Mouse (Mus musculus): ENCODE data around the gene Brms1l.
"Not testable (repeated sequence)": the region's sequence is repeated elsewhere in the genome, so short reads cannot be mapped to it uniquely, and the experiment has no call there.

Gene Brms1l

DNA sequence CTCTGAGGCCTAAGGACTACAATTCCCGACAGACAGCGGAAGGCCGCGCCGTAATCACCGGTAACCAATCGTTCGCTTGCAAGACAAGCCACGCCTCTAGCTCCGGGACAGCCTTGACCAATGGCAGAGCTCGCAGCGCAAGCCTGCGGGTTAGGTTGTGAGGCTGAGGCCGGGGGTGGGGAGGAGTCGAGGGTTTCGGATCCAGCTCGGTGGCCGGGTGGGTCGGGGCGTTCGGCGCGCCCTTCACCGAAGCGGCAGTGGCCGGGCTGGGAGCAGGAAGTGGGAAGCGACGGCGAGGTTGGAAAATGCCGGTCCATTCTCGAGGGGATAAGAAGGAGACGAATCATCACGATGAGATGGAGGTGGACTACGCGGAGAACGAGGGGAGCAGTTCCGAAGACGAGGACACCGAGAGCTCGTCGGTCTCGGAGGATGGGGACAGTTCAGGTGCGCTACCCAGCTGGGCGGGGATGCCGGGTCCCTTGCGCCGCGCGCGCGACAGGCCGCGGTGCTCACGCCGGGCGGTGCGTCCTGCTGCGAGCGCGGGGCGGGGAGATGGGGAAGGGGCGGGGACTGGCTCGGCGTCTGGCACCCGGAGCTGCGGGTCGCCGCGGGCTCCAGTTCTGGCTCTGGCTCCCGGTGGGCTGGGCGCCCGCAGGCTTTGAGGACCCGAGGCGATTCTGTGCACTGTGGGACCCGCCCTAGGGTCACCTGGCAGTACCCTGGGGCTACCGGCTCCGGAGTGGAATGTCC is at the start of gene Brms1l:
Brms1l (plus strand) TSS at position 126 of the 753 bp plus-strand sequence.
- CTCF ChIA-PET: interaction anchor here (0.6 to 0.9 kb wide), 3 partner anchors 9 to 458 kb away, joined by 3 to 5 read pairs (median 3); no protein-coding TSS in a partner anchor

DNA sequence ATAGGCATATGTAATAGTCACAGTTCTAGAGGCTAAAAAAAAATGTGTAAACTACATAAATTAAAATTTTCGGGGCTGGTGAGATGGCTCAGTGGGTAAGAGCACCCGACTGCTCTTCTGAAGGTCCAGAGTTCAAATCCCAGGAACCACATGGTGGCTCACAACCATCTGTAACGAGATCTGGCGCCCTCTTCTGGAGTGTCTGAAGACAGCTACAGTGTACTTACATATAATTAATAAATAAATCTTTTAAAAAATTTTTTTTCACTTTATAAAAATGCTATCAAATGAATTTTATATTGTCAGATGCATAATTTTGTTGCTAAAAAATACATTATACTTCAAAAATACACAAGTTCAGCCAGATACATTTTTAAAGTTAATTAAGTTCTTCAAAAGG is 41.6 kb upstream of the Brms1l start:
- CTCF ChIA-PET: not testable (repeated sequence)

DNA sequence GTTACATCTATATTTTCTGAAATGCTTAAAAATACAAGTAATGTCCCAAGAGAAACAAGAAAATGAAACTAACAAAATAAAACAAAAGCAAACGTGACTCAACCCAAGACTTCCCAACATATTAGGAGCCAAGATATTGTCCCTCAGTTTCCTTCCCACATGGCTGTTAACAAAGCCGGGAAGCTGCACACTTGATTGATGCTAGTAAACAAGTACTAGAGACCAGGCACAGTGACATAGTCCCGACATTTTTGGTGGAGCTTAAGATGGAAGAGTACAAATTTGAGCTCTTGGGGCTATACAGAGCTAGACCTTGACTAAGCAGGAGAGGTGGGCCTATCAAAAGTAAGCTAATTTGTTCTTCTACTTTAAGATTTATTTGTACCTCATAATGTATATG is 39.0 kb upstream of the Brms1l start:
- CTCF ChIA-PET: interaction anchor here (1.0 kb wide), 1 partner anchor 9 kb away, joined by 3 read pairs; no protein-coding TSS in a partner anchor

DNA sequence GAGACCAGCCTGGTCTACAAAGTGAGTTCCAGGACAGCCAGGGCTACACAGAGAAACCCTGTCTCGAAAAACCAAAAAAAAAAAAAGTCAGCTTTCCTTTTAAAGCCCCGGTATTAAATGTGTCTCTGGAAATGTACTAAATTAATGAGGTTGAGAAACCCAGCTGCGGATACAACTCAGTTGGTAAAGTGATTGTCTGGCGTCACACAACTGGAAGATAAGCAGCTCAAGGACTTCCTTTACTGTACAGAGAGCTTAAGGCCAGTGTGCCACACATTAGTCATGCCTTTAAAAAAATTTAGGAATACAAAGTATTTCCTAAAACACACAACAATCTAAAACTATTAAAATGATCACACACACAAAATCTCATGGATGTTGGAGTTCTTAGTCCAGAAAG is 37.4 kb upstream of the Brms1l start:
- CTCF ChIA-PET: no interaction called here

DNA sequence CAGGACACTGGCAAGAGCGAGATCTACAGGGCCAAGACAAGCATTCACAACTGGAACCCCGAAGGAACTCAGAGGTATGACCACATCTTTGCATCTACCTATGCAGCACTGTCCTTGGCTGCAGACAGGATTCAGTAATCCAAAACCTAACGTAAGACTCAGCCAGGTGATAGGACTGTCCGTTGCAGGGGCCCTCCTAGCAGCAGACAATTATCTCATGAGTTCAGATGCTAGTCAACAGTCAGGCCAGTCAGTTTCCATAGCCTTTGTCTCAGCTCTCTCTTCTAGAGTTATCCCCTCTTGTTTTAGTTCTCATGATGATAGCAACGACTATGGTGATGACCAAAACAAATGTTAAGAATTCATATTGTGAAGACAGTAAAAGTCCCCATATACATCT is 36.0 kb upstream of the Brms1l start:
- CTCF ChIA-PET: no interaction called here

DNA sequence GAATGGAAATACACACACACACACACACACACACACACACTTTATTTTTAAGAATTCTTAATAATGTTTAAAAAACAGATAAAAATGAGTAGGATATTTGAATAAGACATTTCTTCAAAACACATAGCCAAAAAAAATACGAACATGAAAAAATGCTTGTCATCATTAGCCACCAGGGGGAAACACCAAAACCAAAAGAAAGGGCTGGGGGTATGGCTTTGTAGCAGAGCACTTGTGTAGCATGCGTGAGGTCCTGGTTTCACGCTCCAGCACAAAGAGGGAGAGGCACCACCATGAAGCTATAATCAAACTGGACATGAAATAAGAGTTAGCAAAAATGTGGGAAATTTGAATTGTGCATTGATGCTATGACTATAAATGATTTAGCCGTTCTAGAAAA is 35.0 kb upstream of the Brms1l start:
- CTCF ChIA-PET: no interaction called here

DNA sequence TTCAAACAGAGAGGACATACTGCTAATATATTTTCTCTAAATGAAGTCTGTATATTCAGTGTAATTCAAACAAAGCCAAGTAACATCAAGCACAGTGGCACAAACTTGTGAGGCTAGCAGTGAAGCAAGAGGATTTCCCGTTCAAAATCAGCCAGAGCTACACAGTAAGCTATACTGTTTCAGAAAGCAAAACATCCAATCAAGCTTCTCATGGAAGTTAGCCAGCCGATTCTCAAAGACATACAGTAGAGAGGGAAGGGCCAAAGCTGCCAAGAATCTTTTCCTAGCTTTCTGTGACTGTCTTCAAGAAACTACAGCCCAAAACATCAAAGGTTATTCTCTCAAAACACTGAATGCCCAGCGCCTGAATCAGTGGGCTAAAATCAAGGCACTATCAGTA is 31.1 kb upstream of the Brms1l start:
- CTCF ChIA-PET: interaction anchor here (0.7 kb wide), 1 partner anchor 11 kb away, joined by 4 read pairs; no protein-coding TSS in a partner anchor

DNA sequence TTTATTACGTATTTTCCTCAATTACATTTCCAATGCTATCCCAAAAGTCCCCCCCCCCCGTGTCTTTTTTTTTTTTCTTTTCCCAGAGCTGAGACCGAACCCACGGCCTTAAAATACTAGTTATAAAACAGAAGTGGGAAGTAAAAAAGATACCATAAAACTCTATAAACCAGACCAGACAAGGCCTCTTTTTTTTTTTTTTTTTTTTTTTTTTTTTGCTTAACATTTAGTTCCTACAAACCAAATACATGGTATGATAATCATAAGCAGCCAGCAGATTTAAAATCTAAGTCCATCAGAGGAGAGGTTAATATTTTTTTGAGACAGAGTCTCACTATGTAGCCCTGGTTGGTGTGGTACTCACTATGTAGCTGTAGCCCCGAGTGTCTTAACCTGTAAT is 19.6 kb upstream of the Brms1l start:
- CTCF ChIA-PET: interaction anchor here (0.6 kb wide), 1 partner anchor 11 kb away, joined by 4 read pairs; no protein-coding TSS in a partner anchor

DNA sequence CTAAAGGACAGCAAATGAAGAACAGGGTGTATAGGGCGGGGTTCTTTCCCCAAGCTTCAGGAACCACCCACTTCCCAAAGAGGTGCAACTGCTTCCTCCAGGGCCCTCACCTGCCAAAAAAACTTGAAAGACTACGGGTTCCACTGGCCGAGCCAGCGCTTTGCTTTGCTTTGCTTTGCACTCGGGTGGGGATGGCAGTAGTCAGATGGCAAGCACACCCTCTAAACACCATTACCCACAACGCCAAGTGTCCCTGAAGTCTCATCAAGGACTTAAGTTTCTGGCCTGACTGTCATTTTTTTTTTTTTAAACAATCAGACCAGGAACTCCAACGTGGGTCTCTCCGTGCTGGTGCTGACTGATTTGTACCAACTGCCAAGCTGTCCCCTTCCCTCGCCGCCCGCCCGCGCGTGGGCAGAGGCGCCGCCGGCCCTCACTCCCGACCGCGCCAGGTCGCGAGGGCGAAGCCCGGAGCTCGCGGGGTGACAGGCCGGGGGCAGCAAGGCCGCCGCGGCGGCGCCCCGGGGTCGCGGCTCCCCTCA is 15.9 kb upstream of the Brms1l start:
- CTCF ChIA-PET: no interaction called here

DNA sequence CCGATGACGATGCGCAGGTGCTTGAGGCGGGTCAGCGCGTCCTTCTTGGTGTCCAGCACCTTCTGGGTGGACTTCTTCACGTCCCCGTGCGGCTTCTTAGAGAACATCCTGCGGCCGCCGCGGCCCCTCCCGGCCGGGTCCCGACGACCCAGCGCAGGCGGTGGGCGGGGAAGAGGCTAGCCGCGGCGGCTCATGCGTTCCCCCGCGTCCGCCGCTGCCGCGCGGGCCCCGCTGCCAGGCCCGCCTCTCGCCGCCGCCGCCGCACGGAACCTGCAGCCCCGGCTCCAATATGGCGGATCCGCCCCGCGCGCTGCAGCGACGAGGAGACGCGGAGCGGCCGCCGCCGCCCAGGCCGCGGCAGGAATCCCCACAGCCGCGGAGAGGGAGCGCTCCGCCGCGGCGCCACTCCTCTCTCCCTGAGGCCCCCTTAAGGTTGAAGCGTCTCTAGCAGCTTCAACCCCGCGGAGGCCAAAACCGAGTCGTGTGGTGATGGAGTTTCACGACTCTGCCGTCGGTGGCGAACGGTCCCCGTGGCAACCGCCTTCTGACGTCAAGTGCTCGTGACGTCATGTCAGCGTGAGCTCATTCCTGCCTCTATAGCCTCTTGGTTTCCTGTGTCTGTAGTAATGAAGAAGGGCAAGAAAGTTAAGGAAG is 15.3 kb upstream of the Brms1l start, which contains the start of gene Ralgapa1:
Ralgapa1 (minus strand) TSS at position 507 of the 654 bp plus-strand sequence.
- CTCF ChIA-PET: no interaction called here

DNA sequence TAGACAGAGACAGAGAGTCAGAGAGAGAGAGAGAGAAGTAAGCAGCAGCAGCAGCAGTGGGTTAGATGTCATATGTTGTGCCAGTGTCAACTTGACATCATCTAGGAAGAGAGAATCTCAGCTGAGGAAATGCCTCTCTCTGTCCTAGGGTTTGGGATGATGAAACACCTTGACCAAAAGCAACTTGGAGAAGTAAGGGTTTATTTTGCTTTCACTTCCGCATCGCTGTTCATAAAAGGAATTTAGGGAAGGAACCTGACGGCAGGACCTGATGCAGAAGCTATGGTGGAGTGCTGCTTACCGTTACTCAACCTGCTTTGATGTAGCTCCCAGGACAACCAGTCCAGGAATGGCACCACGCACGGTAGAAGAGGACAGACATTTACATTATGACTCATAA is 12.1 kb upstream of the Brms1l start:
- CTCF ChIA-PET: interaction anchor here (1.4 kb wide), 1 partner anchor 12 kb away, joined by 5 read pairs; no protein-coding TSS in a partner anchor

DNA sequence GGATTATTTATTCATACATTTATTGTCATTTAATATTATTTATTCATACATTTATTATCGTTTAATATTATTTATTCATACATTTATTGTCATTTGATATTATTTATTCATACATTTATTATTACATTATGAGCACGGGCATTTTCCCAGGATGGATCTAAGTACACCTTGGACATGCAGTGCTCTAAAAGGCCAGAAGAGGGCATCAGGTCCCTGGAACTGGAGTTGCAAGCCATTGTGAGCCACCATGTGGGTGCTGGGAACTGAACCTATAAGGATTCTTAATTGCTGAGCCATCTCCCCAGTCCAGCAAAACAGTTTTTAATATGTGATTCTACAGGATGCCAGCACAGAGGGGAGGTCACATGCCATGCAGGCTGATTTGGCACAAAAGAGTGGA is 10.6 kb upstream of the Brms1l start:
- CTCF ChIA-PET: no interaction called here

DNA sequence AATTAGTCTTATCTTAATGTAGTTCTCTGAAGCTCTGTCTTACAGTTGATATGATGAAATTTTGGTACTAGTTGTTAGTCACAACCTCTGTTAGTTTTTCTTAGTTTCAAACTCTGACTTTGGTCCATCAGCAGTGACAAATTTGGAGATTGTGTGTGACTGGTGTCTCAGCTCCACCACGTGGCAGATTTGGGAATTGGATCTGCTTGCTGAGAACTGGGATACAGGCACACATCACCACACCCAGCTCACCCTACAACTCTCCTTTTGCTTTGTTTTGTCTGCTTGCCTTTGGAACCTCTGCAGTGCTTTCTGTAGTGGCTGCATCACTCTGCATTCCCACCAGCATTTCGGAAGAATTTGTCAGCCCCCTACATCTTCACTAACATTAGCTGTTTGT is 5.0 kb upstream of the Brms1l start:
- CTCF ChIA-PET: interaction anchor here (0.6 kb wide), 1 partner anchor 976 kb away, joined by 3 read pairs; no protein-coding TSS in a partner anchor

DNA sequence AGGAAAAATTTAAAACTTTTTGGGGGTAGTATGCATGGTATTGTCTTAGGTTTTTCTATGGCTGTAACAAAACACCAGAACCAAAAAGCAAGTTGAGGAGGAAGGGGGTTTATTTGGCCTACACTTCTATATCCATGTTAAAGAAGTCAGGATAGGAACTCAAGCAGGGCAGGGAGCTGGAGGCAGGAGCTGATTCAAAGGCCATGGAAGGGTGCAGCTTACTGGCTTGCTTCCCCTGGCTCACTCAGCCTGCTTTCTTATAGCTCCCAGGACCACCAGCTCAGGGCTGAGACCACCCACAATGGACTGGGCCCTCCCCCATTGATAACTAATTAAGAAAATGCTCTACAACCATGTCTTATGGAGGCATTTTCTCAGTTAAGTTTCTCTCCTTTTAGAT is 3.2 kb upstream of the Brms1l start:
- CTCF ChIA-PET: no interaction called here

DNA sequence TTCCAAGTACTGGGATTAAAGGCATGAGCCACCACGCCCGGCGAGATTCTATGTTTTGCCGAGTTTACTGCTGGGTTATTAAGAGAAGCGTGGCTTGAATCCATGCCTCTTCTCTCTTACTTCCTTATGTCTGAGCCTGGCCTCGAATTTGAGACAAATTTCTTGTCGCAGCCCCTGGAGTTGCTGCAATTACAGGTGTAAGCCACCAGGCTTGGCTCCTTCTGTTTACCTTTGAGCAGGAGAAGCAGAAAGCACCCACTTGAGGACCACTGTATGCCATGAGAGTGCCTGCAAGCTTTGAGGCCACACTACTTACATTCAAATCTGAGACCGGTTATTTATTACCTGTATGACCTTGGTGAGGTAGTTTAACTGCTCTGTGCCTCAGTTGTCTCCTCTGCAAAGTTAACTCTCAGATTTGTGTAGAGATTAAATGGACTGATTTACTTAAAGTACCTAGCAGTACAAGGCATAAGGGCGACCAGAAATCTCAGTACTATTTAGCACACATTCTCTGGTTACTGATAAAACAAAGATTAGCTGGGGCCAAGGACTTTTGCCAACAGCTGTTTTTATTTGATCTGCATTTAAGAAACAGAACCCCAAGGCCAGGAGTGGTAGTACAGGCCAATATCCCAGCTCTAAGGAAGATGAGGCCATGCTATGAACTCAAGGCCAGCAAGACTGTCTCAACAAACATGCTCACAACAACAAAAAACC is 2.1 kb upstream of the Brms1l start:
- CTCF ChIA-PET: interaction anchor here (0.6 kb wide), 1 partner anchor 51 kb away, joined by 3 read pairs; no protein-coding TSS in a partner anchor

DNA sequence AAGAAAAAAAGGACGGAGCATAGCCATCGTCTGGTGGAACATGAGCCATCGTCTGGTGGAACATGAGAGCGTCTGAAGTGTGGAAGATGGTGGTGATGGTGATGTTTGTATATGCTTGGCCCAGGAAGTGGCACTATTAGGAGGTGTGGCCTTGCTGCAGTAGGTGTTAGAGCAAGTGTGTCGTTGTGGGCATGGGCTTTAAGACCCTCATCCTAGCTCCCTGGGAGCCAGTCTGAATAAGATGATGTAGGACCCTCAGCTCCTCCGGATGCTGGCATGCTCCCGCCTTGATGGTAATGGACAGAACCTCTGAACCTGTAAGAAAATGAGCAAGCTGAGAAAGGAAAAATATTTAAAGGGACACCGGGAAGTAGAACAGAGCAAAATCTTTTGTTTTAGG is 1.2 kb upstream of the Brms1l start:
- CTCF ChIA-PET: interaction anchor here (0.6 kb wide), 1 partner anchor 389 kb away, joined by 3 read pairs; no protein-coding TSS in a partner anchor

DNA sequence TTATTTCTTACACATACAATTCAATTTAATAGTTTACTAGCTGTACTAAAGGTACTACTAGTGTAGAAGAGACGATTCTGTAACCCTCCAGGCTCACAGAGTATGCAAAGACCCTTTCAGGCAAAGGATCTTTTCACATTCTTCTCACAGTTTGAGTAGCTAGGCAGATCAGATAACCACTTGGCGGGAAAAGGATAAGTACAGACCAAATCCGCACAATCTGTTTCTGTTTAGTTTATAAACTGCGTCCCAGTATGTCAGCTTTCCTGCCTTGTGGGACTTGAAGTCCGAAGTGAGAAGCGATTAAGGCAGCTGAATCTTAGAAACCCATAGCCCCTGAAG is 296 bp upstream of the Brms1l start:
- CTCF ChIA-PET: interaction anchor here (0.6 to 0.9 kb wide), 3 partner anchors 9 to 458 kb away, joined by 3 to 5 read pairs (median 3); no protein-coding TSS in a partner anchor

DNA sequence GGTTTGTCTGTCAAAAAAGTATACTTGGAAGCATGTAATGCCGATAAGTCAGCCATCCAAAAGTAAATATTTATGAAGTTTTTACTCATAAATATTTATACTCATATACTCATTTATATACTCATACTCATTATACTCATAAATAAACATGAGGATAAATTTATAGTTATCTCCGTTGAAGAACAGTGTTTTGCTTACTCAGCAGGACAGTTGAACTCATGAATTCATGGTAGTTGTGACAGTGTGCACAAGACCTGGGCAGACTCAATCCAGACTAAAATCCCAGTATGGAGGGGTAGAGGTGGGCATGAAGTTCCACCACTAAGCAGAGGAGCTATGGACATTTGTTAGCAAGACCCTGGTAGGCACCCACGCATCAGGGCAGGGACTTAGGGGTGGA is 1.4 kb downstream of the Brms1l start:
- CTCF ChIA-PET: no interaction called here

DNA sequence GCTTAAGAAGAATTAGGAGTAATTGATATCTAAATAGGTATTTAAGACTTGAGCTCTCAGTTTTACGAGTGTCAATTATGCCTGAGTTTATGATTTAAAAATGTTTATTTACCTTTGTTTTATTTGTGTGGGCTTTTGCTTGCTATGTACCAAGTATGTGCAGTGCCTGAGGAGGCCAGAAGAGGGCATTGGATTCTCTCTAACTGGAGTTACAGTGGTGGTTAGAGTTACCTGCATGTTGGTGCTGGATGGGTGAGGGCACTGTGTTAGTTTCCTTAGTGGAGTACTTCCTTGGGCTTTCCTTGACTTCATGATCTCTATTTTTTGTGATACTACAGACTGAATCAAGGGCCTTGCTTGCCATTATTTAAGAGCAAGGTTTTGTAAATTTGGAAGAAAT is 10.6 kb downstream of the Brms1l start:
- CTCF ChIA-PET: no interaction called here

DNA sequence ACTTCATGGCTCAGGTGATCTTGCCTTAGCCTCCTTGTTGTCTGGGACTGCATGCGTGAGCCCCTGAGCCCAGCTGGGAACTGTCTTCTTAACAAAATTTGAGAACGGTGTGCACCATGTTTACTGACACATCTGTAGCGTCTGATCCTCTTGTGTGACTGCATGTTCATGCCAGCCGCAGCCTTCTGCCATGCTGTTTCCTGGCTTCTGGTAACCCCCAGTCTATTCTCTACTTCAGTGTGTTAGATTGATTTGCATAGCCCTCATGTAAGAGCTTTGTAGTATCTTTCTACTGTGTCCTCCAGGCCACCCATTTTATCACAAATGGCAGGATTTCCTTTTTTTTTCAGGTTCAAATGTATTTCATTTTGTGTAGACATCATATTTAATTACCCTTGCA is 11.7 kb downstream of the Brms1l start:
- CTCF ChIA-PET: no interaction called here

DNA sequence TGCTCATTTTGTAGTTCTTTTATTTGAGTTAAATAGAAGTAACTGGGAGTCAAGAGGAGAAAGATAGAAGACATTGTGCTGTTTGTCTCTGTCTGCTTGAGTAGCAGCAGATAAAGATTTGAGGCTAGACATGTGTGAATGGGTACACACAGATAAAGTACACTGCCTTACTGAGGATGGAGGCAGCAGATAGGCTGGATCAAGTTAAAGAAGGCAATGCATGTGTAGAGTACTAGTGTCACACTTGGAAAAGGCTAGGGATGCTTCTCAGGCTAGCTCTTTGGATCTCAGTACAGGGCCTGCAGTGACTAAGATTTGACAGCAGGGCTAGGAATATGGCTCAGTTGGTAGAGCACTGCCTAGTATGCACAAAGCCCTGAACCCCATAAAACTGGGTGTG is 14.5 kb downstream of the Brms1l start:
- CTCF ChIA-PET: no interaction called here
